Mouse (Mus musculus): ENCODE measurements around the gene Zfp442.
A peak's percentile ranks its signal among the peaks of the same experiment; 100 is the strongest.
"Not testable (repeated sequence)": the region's sequence is repeated elsewhere in the genome, so short reads cannot be mapped to it uniquely, and the experiment has no call there.

The Zfp442 gene

DNA sequence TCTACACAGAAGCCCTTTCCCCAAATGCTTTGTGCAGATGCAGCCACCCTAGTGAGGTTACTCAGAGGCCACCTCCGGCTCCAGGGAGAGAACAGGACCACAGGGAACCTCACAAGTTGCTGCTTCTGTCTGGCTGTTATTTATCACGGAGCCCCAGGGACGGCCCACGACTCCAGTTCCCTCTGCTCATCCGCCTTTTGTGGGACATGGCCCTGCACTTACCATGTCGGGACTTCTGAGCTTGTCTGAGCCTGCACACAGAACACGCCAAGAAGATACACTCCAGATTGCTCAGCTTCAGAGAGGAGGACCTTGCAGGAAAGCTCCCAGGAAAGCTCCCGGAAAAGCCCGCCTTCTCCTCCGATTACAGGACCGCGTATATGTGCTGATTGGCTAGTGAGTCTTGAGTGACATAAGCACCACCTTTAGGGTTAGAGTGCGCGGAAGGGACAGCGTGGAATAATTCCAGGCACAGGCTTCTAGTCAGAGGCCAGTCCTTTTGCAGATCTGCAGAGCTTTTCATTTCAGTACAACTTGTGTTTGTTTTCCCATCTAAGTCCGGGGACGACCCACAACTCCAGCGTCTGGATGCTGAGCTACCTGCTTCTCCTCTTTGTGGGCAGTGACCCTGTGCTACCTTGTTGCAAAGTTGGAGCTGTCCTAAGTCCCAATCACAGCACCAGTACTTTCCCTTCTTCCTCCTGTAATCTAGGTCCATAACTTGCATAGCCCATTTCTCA lies at the start of gene Zfp442:
TSS of gene Zfp442 (minus strand) at position 307 of the 740 bp plus-strand sequence.
- peak; percentile 69 for DNase-seq (ENCODE audit: low spot score)

DNA sequence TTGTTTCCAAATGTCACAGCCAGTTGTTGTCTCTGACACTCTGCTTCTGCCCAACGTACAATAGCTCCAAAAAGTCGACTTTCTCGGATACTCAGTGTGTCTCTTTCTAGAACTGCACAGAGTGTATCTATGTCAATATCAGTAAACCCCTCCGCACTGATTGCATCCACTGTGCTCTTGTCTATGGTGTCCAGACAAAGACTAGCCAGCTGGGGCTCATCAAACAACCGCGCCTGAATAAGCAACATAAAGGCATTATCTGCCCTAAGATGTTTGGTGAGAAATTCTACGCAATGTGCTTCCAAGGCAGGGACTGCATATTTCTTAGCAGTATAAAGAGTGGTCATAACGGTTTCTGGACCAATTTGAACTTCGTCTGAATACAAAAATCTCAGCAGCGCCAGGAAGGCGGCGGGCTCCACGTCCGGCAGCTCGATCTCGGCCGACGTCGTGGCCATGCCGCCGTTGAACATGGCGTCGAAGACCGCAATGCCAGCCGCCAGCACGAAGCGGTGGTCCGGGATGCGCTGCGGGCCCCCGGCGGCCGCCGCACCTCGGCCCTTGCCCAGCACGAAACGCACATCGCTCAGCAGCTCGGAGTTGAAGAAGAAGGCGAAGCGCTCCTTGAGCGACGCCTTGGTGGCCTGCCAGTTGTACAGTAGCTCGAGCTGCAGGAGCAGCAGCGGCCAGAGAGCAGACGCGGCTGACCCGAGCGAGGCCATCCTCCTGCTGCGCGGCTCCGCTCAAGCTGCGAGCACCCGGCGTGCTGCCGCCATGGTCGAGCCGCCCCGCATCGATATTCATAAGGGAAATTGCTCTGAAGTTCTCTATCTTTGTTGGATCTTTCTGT lies 49.1 kb upstream of the Zfp442 start:
- DNase-seq (ENCODE audit: low spot score), result not testable (repeated sequence)

DNA sequence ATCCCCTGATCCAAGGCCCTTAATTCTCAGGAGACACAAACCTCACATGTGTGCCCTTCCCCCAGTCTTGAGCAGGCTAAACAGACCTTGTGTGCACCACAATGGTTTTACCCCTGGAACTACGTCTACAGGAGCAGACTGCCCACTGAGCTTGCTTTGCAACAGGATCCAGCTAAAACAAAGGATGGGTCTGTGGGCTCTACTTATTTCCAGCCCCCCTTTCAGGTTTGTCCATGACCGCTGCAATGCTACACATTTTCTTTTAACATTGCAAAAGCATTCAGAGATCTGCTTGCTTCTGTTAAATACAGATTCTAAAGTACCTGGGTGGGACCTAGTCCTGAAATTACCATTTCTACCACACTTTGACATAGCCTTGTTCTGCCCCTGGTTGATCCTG lies 41.7 kb upstream of the Zfp442 start:
- DNase-seq (ENCODE audit: low spot score), result no peak

DNA sequence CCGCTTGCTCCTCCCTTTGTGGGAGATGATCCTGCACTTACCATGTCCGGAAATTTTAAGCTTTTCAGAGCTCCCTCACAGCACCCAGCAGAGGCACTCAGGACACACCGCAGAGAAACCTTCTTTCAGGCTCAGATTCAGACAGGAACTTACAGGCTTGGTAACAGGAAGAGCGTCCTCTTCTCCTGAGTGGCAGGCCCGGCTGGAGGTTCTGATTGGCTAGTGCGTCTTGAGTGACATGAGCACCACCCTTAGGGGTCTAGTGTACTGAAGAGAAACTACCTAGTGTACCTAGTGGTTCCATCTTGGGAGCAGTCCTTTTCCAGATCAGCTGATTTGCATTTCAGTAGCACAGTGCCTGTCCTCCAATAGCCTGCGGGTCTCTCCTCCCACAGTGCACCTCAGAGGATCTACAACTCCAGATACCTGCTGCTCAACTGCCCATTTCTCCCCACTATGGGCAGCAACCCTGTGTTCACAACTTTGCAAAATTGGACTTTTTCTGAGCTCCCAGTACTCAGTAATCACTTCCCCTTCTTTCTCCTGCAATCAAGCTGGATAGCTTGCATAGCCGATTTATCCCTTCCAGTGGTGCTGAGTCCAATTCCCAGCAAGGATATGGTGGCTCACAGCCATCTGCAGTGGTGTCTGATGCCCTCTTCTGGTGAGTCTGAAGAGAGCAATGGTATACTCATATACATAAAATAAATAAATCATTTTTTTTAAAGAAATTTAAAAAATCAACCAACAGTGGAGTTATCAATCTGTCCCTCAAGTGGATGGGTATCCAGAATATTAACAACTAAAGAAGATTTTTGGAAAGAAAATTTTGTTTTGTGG lies 33.9 kb upstream of the Zfp442 start, which contains the start of gene Zfp345:
TSS of gene Zfp345 (minus strand) at position 153 of the 840 bp plus-strand sequence.
- peak; percentile 67 for DNase-seq (ENCODE audit: low spot score)

DNA sequence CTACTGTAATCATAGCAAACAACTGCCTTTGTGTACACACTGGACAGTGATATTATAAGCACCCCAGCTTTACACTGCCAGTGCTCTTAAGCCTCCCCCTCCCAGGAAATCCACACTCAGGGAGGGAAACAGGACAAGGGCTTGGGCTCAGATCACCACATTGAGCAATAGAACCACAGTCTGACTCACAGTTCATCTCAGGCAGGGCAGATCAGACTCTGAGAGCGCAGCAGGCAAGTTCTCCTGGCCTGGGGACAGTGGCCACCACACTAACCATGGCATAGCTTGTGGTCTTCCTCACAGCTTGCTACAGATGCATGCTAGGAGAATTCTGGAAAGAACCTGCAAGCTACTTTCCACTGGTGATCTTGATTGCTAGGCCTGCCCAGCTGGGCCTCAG lies 12.2 kb downstream of the Zfp442 start:
- DNase-seq (ENCODE audit: low spot score), result not testable (repeated sequence)

DNA sequence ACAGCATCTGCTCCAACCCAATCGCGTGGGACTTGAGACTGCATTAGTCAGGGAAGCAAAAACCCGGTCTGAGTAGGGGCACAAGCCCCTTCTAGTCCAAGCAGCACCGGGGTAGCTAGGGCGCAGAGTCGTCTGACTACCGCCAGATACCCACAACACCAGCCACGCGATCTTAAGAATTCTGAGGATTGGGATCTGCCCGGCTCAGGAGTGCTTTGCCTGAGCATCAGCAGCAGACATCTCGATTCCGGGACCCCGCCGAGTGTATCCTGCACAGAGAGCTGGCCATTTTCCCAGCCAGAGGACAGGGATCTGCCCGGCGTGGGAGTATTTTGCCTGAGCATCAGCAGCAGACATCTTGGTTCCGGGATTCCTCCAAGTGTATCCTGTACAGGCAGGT lies 39.1 kb downstream of the Zfp442 start:
- not testable (repeated sequence) for DNase-seq (ENCODE audit: low spot score)

DNA sequence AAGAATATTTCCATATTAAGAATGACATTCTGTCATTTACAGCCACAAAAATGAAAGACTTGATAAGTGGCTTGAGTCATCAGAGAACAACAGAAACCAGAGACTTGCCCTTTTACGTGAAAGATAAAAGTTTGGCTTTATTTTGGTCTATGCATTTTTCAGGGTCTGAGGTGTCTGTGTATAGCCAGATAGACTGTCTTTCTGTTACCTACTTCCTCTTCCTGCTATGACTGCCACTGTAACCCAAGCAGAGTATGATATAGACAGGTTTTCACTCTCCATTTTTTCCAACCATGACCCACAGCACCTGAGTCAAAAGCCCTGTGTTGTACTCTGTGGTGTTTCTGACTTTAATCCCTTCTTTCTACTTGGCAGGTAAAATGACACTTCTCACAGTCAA lies 61.1 kb downstream of the Zfp442 start:
- DNase-seq (ENCODE audit: low spot score), result no peak

DNA sequence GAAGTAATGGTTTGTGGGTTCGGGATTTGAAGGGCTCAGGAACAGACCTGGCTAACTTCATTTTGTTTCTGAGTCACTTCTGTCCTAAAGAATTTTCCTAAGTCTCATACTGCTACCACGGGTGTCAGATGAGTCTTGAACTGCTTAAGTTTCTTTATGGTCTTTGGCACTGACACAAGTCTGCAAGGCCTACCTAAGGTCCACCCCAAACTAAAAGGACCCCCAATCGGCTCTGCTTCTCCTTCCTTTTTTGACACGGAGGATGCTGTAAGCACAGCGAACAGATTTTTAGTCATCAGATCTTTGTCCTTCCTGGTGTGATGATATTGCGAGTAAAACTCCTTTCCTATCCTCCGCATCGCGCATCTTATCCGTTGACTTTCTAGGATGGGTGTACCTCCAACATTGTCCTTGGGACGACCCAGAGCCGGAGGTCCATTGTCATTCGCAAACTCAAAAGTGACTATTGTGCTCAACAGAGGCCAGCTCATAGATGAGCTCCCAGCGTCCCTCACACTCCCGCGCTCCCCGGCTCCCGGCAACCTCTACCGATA lies 65.7 kb downstream of the Zfp442 start:
- DNase-seq (ENCODE audit: low spot score), result not testable (repeated sequence)

DNA sequence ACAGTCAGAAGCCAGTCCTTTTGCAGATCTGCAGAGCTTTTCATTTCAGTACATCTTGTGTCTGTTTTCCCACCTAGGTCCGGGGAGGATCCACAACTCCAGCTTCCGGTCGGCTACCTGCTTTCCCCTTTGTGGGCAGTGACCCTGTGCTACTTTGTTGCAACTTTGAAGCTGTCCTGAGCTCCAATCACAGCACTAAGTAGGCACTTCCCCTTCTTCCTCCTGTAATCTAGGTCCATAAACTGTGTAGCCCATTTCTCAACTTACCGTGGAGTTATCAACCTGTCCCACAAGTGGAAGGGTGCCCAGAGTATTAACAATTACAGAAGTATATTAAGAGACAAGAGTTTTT lies 88.4 kb downstream of the Zfp442 start:
- DNase-seq (ENCODE audit: low spot score), result no peak

DNA sequence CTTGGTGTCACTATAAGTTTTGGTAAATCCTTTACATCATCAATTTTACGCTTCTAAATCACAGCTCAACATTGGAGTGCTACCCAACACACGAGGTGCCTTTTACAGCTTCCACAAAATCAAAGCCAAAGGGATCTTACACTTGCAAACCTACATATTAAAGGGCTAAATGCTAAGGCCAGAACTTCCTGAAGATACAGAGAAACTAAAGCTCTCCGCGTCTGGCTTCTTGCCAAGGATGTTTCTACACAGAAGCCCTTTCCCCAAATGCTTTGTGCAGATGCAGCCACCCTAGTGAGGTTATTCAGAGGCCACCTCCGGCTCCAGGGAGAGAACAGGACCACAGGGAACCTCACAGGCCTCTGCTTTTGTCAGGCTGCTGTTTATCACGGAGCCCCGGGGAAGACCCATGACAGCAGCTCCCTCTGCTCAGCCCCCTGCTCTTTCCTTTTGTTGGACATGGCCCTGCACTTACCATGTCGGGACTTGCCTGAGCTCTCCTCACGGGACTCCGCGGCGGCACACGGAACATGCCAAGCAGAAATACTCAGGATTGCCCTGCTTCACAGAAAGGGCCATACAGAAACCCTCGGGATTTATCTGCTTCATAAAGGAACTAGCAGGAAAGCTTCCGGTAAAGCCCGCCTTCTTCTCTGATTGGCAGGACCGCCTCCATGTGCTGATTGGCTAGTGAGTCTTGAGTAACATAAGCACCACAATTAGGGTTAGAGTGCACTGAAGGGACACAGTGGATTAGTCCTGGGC lies 89.0 kb downstream of the Zfp442 start, which contains the start of gene 3300002I08Rik:
TSS of gene 3300002I08Rik (minus strand) at position 653 of the 765 bp plus-strand sequence.
- DNase-seq (ENCODE audit: low spot score), result peak; percentile 90

All from MN1 (cell line).